Mouse (Mus musculus): ENCODE results near the gene Nhlrc4. TPM values are rescaled to one million over a fixed set of nuclear protein-coding genes. Genes with fewer than 3 reads are reported as not detected.

Nhlrc4 gene
- total and polyA plus RNA-seq, 3 experiments: 0.10 to 2.8 (median 0.30) TPM

DNA sequence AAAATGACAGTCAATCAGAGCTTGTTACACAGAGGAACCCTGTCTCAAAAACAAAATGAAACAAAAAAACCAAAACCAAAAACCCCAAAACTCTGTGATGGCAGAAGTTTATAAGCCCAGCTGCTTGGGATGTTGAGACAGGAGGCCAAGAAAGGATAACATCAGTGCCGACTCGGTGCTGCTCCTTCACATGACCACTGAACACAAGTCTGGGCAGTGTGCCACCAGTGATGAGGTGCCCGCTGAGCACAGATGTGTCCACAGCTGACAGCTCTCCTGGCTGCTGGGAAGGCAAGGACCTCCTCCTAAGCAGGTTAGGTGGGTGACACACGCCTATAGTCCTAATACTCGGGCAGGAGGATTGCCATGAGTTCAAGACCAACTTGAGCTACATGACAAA, 22.6 kb downstream of the Nhlrc4 start:
- Histone ChIP-seq H3K36me3 (ENCODE audit: control insufficient read depth, insufficient read depth, low read length) (no peaks in the 10 kb centered on the region), H3K79me2 (replicated peaks; ENCODE audit: control insufficient read depth, insufficient read depth, low read length) (peaks cover 10% of the 10 kb centered on the region), H3K27ac (no peak overlapping the region), H3K27me3 (ENCODE audit: control insufficient read depth, insufficient read depth, low read length) (no peaks in the 10 kb centered on the region), H3K9ac (ENCODE audit: low read depth, low read length) (no peak overlapping the region), H3K4me1 (ENCODE audit: control insufficient read depth, insufficient read depth, low read length) (peaks cover 8% of the 10 kb centered on the region), H3K4me3 (no peak overlapping the region)
- intact Hi-C loops (cut with DNase I): no loop called here
- DNase-seq: peak in 1 of 2 experiments; percentile 28
- TF ChIP-seq CTCF (IDR thresholded peaks at IDR 0.05): no peak
- TF ChIP-seq EP300 (IDR thresholded peaks at IDR 0.05; ENCODE audit: insufficient read depth, low read depth, low read length): no peak
- TF ChIP-seq POLR2A (IDR thresholded peaks at IDR 0.05; ENCODE audit: insufficient read depth, low read depth, low read length): no peak
- WGBS: 58% methylated on average over 5 of the region's 5 CpGs

- Histone ChIP-seq H3K36me3 (ENCODE audit: control insufficient read depth, insufficient read depth, low read length) (no peaks in the 10 kb centered on the region), H3K27me3 (ENCODE audit: control insufficient read depth, insufficient read depth, low read length) (no peaks in the 10 kb centered on the region), H3K79me2 (replicated peaks; ENCODE audit: control insufficient read depth, insufficient read depth, low read length) (peaks cover 10% of the 10 kb centered on the region), H3K27ac (peak overlapping the region; percentile 98), H3K4me3 (peak overlapping the region; percentile 72), H3K4me1 (ENCODE audit: control insufficient read depth, insufficient read depth, low read length) (peaks cover 8% of the 10 kb centered on the region), H3K9ac (ENCODE audit: low read depth, low read length) (peak overlapping the region; percentile 69)
- intact Hi-C loops (cut with DNase I): loop anchor here (2.0 kb wide), 2 partner anchors 21 to 25 kb away; no protein-coding TSS in a partner anchor
- DNase-seq: peak; percentile 100
- 1% methylated on average over 40 of the region's 40 CpGs for WGBS
- TF ChIP-seq EP300 (IDR thresholded peaks at IDR 0.05; ENCODE audit: insufficient read depth, low read depth, low read length) (peak; percentile 42; the same call in 1 of the 2 replicates), POLR2A (IDR thresholded peaks at IDR 0.05; ENCODE audit: insufficient read depth, low read depth, low read length) (peak; percentile 85), CTCF (IDR thresholded peaks at IDR 0.05) (no peak)
Measured at GRCm38 (mm10) chr17:25919786-25920642, 24.7 kb downstream of the Nhlrc4 start.

- Histone ChIP-seq H3K4me3 (peak within 1 kb of the TSS; percentile 72), H3K27ac (peak within 1 kb of the TSS; percentile 98), H3K79me2 (replicated peaks; ENCODE audit: control insufficient read depth, insufficient read depth, low read length) (peaks cover 10% of the 10 kb centered on the region), H3K27me3 (ENCODE audit: control insufficient read depth, insufficient read depth, low read length) (no peaks in the 10 kb centered on the region), H3K9ac (ENCODE audit: low read depth, low read length) (peak within 1 kb of the TSS; percentile 91), H3K36me3 (ENCODE audit: control insufficient read depth, insufficient read depth, low read length) (no peaks in the 10 kb centered on the region), H3K4me1 (ENCODE audit: control insufficient read depth, insufficient read depth, low read length) (peaks cover 14% of the 10 kb centered on the region)
- TF ChIP-seq EP300 (IDR thresholded peaks at IDR 0.05; ENCODE audit: insufficient read depth, low read depth, low read length) (no peak), CTCF (IDR thresholded peaks at IDR 0.05) (no peak), POLR2A (IDR thresholded peaks at IDR 0.05; ENCODE audit: insufficient read depth, low read depth, low read length) (no peak)
- under 1% methylated on average over 76 of the region's 78 CpGs for WGBS
- DNase-seq: no peak
- intact Hi-C loops (cut with DNase I): loop anchor here (2.0 kb wide), 1 partner anchor 24 kb away; no protein-coding TSS in a partner anchor
Measured at GRCm38 (mm10) chr17:25919144-25919785, 25.5 kb downstream of the Nhlrc4 start, which contains the start of gene Rab40c. Rab40c (minus strand) TSS chr17:25919727.

GRCm38 (mm10) chr17:25918037-25918750, 26.6 kb downstream of the Nhlrc4 start:
- 68% methylated on average over 9 of the region's 9 CpGs for WGBS
- DNase-seq: no peak
- Histone ChIP-seq H3K27ac (no peak overlapping the region), H3K36me3 (ENCODE audit: control insufficient read depth, insufficient read depth, low read length) (no peaks in the 10 kb centered on the region), H3K4me3 (peak overlapping the region; percentile 68), H3K79me2 (replicated peaks; ENCODE audit: control insufficient read depth, insufficient read depth, low read length) (peaks cover 10% of the 10 kb centered on the region), H3K4me1 (ENCODE audit: control insufficient read depth, insufficient read depth, low read length) (peaks cover 19% of the 10 kb centered on the region), H3K9ac (ENCODE audit: low read depth, low read length) (peak overlapping the region; percentile 91), H3K27me3 (ENCODE audit: control insufficient read depth, insufficient read depth, low read length) (no peaks in the 10 kb centered on the region)
- no peak for TF ChIP-seq POLR2A (IDR thresholded peaks at IDR 0.05; ENCODE audit: insufficient read depth, low read depth, low read length)
- no peak for TF ChIP-seq EP300 (IDR thresholded peaks at IDR 0.05; ENCODE audit: insufficient read depth, low read depth, low read length)
- no peak for TF ChIP-seq CTCF (IDR thresholded peaks at IDR 0.05)
- intact Hi-C loops (cut with DNase I): loop anchor here (2.0 kb wide), 1 partner anchor 23 kb away; no protein-coding TSS in a partner anchor

DNA sequence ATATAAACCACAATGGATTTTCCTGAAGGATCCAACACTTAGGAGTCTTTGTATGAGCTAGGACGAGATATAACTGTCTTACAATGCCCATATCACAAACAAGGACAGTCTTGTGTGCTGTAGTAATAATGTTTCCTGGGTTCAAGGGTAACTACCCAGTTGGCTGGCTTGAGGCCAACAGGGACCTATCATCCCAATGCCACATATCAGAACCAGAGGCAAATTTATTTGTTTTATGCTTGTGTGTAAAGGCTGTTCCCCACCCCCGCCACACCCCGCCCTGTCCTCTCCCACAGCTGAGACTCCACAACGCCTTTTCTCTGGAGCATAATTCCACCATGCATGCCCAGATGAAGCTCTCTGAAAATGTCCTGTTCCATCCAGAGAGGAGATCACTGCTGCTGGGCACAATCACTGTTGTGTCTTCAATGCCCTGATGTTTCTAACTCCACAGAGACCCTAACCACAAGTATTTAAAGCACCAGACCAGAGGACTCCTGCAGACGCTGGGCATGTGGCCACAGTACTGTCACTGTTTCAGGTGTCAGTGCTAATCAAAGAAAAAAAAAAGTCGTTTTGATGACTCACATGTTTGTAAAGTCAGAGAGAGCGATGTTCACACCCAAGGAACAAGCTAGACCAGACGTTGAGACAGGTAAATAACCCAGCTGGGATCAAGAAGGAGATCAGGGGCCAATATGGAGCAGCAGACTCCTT, 27.7 kb downstream of the Nhlrc4 start:
- DNase-seq: no peak
- H3K36me3 ChIP-seq (ENCODE audit: control insufficient read depth, insufficient read depth, low read length): no peaks in the 10 kb centered on the region; the same call in 1 of the 2 replicates
- no peak overlapping the region for H3K27ac ChIP-seq
- intact Hi-C loops (cut with DNase I): no loop called here
- no peak overlapping the region for H3K9ac ChIP-seq (ENCODE audit: low read depth, low read length)
- H3K79me2 ChIP-seq (replicated peaks; ENCODE audit: control insufficient read depth, insufficient read depth, low read length): peaks cover 10% of the 10 kb centered on the region
- no peak overlapping the region for H3K4me3 ChIP-seq
- no peaks in the 10 kb centered on the region for H3K27me3 ChIP-seq (ENCODE audit: control insufficient read depth, insufficient read depth, low read length)
- WGBS: 62% methylated on average over 8 of the region's 8 CpGs
- H3K4me1 ChIP-seq (ENCODE audit: control insufficient read depth, insufficient read depth, low read length): peaks cover 24% of the 10 kb centered on the region
- TF ChIP-seq CTCF (IDR thresholded peaks at IDR 0.05) (no peak), EP300 (IDR thresholded peaks at IDR 0.05; ENCODE audit: insufficient read depth, low read depth, low read length) (no peak), POLR2A (IDR thresholded peaks at IDR 0.05; ENCODE audit: insufficient read depth, low read depth, low read length) (no peak)
